9 mouse cellular contexts compared by ENCODE assay signal in the genomic region with DNA sequence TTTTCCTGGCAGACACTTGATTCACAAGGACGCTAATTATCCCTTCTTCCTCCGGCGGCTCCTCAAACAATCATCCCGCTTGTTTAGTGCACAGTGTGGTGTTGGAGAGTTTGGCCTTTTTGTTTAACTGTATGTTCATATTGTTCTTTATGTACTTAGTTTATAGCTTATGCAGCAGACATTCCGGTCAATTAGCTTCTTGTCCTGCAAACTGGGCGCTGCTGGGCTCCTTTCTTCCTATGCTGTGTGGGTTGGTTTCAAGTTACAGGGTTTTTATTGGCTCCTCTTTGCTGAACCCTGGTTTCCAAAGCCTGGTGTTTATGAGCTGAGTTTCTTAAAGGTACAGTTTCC.
DNase-seq lines count a peak whose midpoint lies in the region; ATAC-seq and TF ChIP-seq lines count a peak whose summit lies in the region.
"Had no signal": no experiment of that assay in that cellular context is flagged by ENCODE, and none has a peak within 500 bp of the region (broad histone marks: within the 10 kb centered on the region; RNA-seq: fewer than 3 reads in every experiment).

No protein-coding gene starts in this region.

- H3K27me3 ChIP-seq in forebrain, embryonic 14.5 days (replicated peaks; ENCODE audit: control insufficient read depth, insufficient read depth, low read length) = no peaks in the 10 kb centered on the region
- H3K27me3 ChIP-seq in liver, embryonic 13.5 days = no peaks in the 10 kb centered on the region
- H3K27me3 ChIP-seq in small intestine, adult 2 months (ENCODE audit: control insufficient read depth, insufficient read depth, low read length) = no peaks in the 10 kb centered on the region

- ATAC-seq in forebrain, embryonic 14.5 days = peak; percentile 79
- ATAC-seq in liver, embryonic 13.5 days (ENCODE audit: low read depth) = no peak
- ATAC-seq in frontal cortex, adult (ENCODE audit: low TSS enrichment) = no peak

- H3K36me3 ChIP-seq in forebrain, embryonic 14.5 days (ENCODE audit: control insufficient read depth, insufficient read depth, low read length) = no peaks in the 10 kb centered on the region
- no peaks in the 10 kb centered on the region for H3K36me3 ChIP-seq in liver, embryonic 13.5 days
- no peaks in the 10 kb centered on the region for H3K36me3 ChIP-seq in small intestine, adult 2 months (ENCODE audit: control insufficient read depth, insufficient read depth, low read length)

- TF ChIP-seq CTCF in small intestine, adult 2 months (IDR thresholded peaks at IDR 0.05; ENCODE audit: extremely low read depth, insufficient read length, insufficient replicate concordance, low read depth, low read length) = no peak

- H3K4me1 ChIP-seq in forebrain, embryonic 14.5 days (ENCODE audit: control insufficient read depth, insufficient read depth, low read length) = peaks cover 27% of the 10 kb centered on the region
- H3K4me1 ChIP-seq in liver, embryonic 13.5 days (replicated peaks) = peaks cover 8% of the 10 kb centered on the region
- H3K4me1 ChIP-seq in small intestine, adult 2 months (ENCODE audit: control insufficient read depth, insufficient read depth, insufficient read length, low read length) = peaks cover 9% of the 10 kb centered on the region; the same call in 1 of the 2 replicates

- no peaks in the 10 kb centered on the region for H3K9me3 ChIP-seq in forebrain, embryonic 14.5 days (replicated peaks; ENCODE audit: control insufficient read depth, low read length)
- no peaks in the 10 kb centered on the region for H3K9me3 ChIP-seq in liver, embryonic 13.5 days (replicated peaks)

- intact Hi-C loops in gastrocnemius, postnatal 14 days (cut with DNase I; ENCODE audit: low total_unique reads) = no loop called here

- WGBS in forebrain, embryonic 14.5 days = 1% methylated on average over 6 of the region's 6 CpGs
- 24% methylated on average over 6 of the region's 6 CpGs for whole genome bisulfite sequencing in liver, embryonic 13.5 days (ENCODE audit: insufficient replicate concordance)
- WGBS in small intestine, adult 2 months = 5% methylated on average over 6 of the region's 6 CpGs

- H3K4me2 ChIP-seq in forebrain, embryonic 14.5 days (ENCODE audit: low read length) = peak overlapping the region; percentile 29
- peak overlapping the region; percentile 41 for H3K4me2 ChIP-seq in liver, embryonic 13.5 days

- H3K9ac ChIP-seq in forebrain, embryonic 14.5 days (ENCODE audit: low read length) = no peak overlapping the region
- no peak overlapping the region for H3K9ac ChIP-seq in liver, embryonic 13.5 days
- H3K9ac ChIP-seq: liver, embryonic 14.5 days had no signal

- H3K4me3 ChIP-seq in forebrain, embryonic 14.5 days (ENCODE audit: low read depth, low read length) = no peak overlapping the region
- no peak overlapping the region for H3K4me3 ChIP-seq in liver, embryonic 13.5 days (replicated peaks)
- H3K4me3 ChIP-seq in small intestine, adult 2 months (ENCODE audit: low read depth, low read length) = peak overlapping the region; percentile 3; the same call in 1 of the 2 replicates

- no peak for TF ChIP-seq POLR2A in small intestine, adult 2 months (IDR thresholded peaks at IDR 0.05; ENCODE audit: low read depth, low read length)

- peak; percentile 29 for DNase-seq in gastrocnemius, postnatal 14 days
- no peak for DNase-seq in gastrocnemius, postnatal 4 days (ENCODE audit: low spot score in 2 of 2)
- peak; percentile 80 for DNase-seq in forebrain, embryonic 14.5 days (ENCODE audit: low spot score)
- peak; percentile 84 for DNase-seq in hindlimb bud, embryonic 11.5 days (ENCODE audit: extremely low spot score, low read depth, low spot score)
- DNase-seq in liver, embryonic 13.5 days = no peak
- no peak for DNase-seq in cerebellum, adult 9-11 months

- peak overlapping the region; percentile 61 for H3K27ac ChIP-seq in forebrain, embryonic 14.5 days (ENCODE audit: low read depth, low read length)
- peak overlapping the region; percentile 34; the same call in 1 of the 2 replicates for H3K27ac ChIP-seq in liver, embryonic 13.5 days
- peak overlapping the region; percentile 29; the same call in 1 of the 2 replicates for H3K27ac ChIP-seq in small intestine, adult 2 months (ENCODE audit: insufficient read depth, low read depth, low read length)
- H3K27ac ChIP-seq: liver, embryonic 14.5 days had no signal

Comparison
In these comparisons a context has a peak if more than half of its experiments do, and no peak if none do; other contexts are left out.
1. DNase-seq: peak in gastrocnemius, postnatal 14 days (single experiment), forebrain, embryonic 14.5 days (single experiment) and hindlimb bud, embryonic 11.5 days (single experiment); none in gastrocnemius, postnatal 4 days (0 of 2), liver, embryonic 13.5 days (single experiment) and cerebellum, adult 9-11 months (single experiment).
2. Peak in every context shown above with its lines, with median percentiles within 50 percentile points of each other: H3K27ac ChIP-seq.